Mouse (Mus musculus) WW6 (cell line): ENCODE measurements around the gene Fat2.

ENCODE experiments used
- DNase-seq: peaks from one replicate; pipeline ENCODE4 v3.0.0-alpha.2; 2013; ENCODE audit warnings: low read depth, low spot score

Fat2 gene

GRCm38 (mm10) chr11:55336101-55336891 is at the start of gene Fat2:
TSS of gene Fat2 (minus strand) at chr11:55336564.
- DNase-seq: no peak

- DNase-seq: no peak
These were observed 47.2 kb upstream of the Fat2 start for GRCm38 (mm10) chr11:55383463-55384045.

GRCm38 (mm10) chr11:55380908-55381307 is 44.5 kb upstream of the Fat2 start:
- DNase-seq: no peak

GRCm38 (mm10) chr11:55378371-55378770 is 42.0 kb upstream of the Fat2 start:
- DNase-seq: no peak

GRCm38 (mm10) chr11:55373838-55374237 is 37.5 kb upstream of the Fat2 start:
- no peak for DNase-seq

- no peak for DNase-seq
These were observed 37.0 kb upstream of the Fat2 start for GRCm38 (mm10) chr11:55373373-55373772.

GRCm38 (mm10) chr11:55372001-55372400 is 35.6 kb upstream of the Fat2 start:
- no peak for DNase-seq

- no peak for DNase-seq
These were observed 32.7 kb upstream of the Fat2 start for GRCm38 (mm10) chr11:55369093-55369471.

GRCm38 (mm10) chr11:55368388-55369092 is 32.2 kb upstream of the Fat2 start:
- DNase-seq: no peak

- DNase-seq: no peak
These were observed 31.4 kb upstream of the Fat2 start for GRCm38 (mm10) chr11:55367783-55368182.

- no peak for DNase-seq
These were observed 29.5 kb upstream of the Fat2 start for GRCm38 (mm10) chr11:55365840-55366239.

- no peak for DNase-seq
These were observed 28.9 kb upstream of the Fat2 start for GRCm38 (mm10) chr11:55365242-55365641.

GRCm38 (mm10) chr11:55364662-55365061 is 28.3 kb upstream of the Fat2 start:
- DNase-seq: no peak

- no peak for DNase-seq
These were observed 21.9 kb upstream of the Fat2 start for GRCm38 (mm10) chr11:55358094-55358783.

- DNase-seq: no peak
These were observed 20.5 kb upstream of the Fat2 start for GRCm38 (mm10) chr11:55356846-55357245.

GRCm38 (mm10) chr11:55341961-55342371 is 5.6 kb upstream of the Fat2 start:
- DNase-seq: no peak

- DNase-seq: no peak
These were observed 4.4 kb upstream of the Fat2 start for GRCm38 (mm10) chr11:55340789-55341188.

GRCm38 (mm10) chr11:55337032-55337769 is 837 bp upstream of the Fat2 start:
- DNase-seq: no peak

GRCm38 (mm10) chr11:55335314-55336076 is 869 bp downstream of the Fat2 start:
- no peak for DNase-seq

- no peak for DNase-seq
These were observed 1.8 kb downstream of the Fat2 start for GRCm38 (mm10) chr11:55334545-55334944.

GRCm38 (mm10) chr11:55334063-55334462 is 2.3 kb downstream of the Fat2 start:
- DNase-seq: no peak
